Mouse (Mus musculus) kidney, postnatal 0 days (tissue): Measurements from ENCODE around the gene Galnt2. TPM values are rescaled to one million over a fixed set of nuclear protein-coding genes. Genes with fewer than 3 reads are reported as not detected.

Experiments used
- ATAC-seq: fragments of 200-750 bp; cut with Nextera tagmentation; replicated peaks from 2 replicates; pipeline ENCODE4 v1.8.0; 2017; ENCODE audit warnings: low read depth, moderate number of reproducible peaks, moderate TSS enrichment, moderate library complexity; ENCODE audit not compliant: low FRiP score
- DNase-seq: peaks from one replicate; pipeline ENCODE4 v3.0.0-alpha.2; 2016; ENCODE audit warnings: low spot score
- H3K27ac ChIP-seq: fragments of 300-500 bp; sonication (generic); 2 replicates; pipeline ENCODE4 v1.5.1; 2014; ENCODE audit warnings: mild to moderate bottlenecking
- H3K27me3 ChIP-seq: fragments of 300-500 bp; sonication (generic); 2 replicates; pipeline ENCODE4 v1.6.1; 2014; ENCODE audit warnings: low read length, mixed read lengths; ENCODE audit not compliant: insufficient read depth
- H3K36me3 ChIP-seq: fragments of 300-500 bp; sonication (generic); 2 replicates; pipeline ENCODE4 v1.6.1; 2014; ENCODE audit warnings: low read length, mixed read lengths; ENCODE audit not compliant: insufficient read depth
- H3K4me1 ChIP-seq: fragments of 300-500 bp; sonication (generic); replicated peaks from 2 replicates; pipeline ENCODE4 v1.6.1; 2014; ENCODE audit warnings: antibody characterized with exemption, low read length, mixed read lengths; ENCODE audit not compliant: insufficient read depth
- H3K4me2 ChIP-seq: fragments of 300-500 bp; sonication (generic); 2 replicates; pipeline ENCODE4 v1.6.1; 2014; ENCODE audit warnings: mild to moderate bottlenecking, low read length, moderate library complexity, mixed read lengths
- H3K4me3 ChIP-seq: fragments of 300-500 bp; sonication (generic); replicated peaks from 2 replicates; pipeline ENCODE4 v1.5.1; 2014; ENCODE audit warnings: low read depth, low read length
- H3K9ac ChIP-seq: fragments of 300-500 bp; sonication (generic); 2 replicates; pipeline ENCODE4 v1.6.1; 2014; ENCODE audit warnings: low read depth, low read length
- H3K9me3 ChIP-seq: fragments of 300-500 bp; sonication (generic); replicated peaks from 2 replicates; pipeline ENCODE4 v1.6.1; 2016; ENCODE audit warnings: low read length, inconsistent platforms, mixed read lengths
- CTCF ChIP-seq: IDR thresholded peaks from 2 replicates; pipeline ENCODE4 v1.5.1; 2016; ENCODE audit warnings: antibody characterized with exemption, low read depth, mild to moderate bottlenecking, moderate library complexity
- WGBS: fragments of 180-500 bp; shearing (Covaris S2); extraction: QIAGEN DNeasy Blood & Tissue Kit; methylation state at CpG from one replicate; pipeline ENCODE4 v1.1.7; 2014; 5-methylcytosine and 5-hydroxymethylcytosine counted together
- polyA plus RNA-seq: library from polyadenylated mRNA; unstranded; fragments of >200 nt; fragmentation: Nextera tagmentation; extraction: Ambion mirVana; gene quantifications from 2 replicates; pipeline ENCODE4 v1.2.1, GENCODE M21; 2015

The Galnt2 gene
- polyA plus RNA-seq, 1 experiment from 2014 or later = 60.3 TPM

DNA sequence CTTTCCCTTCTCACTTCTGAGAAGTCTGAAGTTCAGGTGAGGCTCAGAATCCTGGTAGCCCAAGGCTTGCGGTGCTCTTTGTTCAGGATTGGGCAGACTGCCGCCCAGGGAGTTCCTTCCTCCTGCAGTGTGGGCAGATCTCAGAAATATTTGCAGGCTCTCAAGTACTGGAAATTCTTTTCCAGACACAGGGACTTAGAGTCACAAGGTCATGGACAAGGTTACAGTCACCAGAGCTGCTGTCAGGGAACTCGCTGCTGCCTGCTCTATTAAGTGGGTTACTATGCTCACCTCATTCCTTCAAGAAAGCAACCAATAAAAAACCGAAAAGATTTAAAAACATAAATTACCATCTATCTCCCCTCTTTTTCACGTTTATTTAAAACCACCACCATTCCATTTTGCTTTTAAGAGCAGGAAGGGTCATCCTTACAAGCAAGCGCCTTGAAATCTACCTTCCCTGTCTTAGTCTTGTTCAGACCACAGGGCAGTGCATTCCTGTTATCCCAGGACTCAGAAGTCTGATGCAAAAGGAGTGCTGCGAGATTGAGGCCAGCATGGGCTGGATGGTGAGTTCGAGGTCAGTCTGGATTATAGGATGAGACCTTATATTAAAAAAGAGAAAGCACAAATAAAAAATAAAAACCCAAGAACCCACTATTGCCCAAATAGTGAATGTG is 555 bp upstream of the Galnt2 start:
- Histone ChIP-seq H3K27me3 (no peaks in the 10 kb centered on the region), H3K9ac (0 out of 2 replicates have a peak overlapping the region, but pooled peaks have one; percentile 84), H3K36me3 (no peaks in the 10 kb centered on the region), H3K4me1 (no peaks in the 10 kb centered on the region; the same call in 1 of the 2 replicates), H3K9me3 (no peaks in the 10 kb centered on the region), H3K4me2 (peak overlapping the region; percentile 98), H3K27ac (0 out of 2 replicates have a peak overlapping the region, but pooled peaks have one; percentile 21), H3K4me3 (peak overlapping the region; percentile 89)
- ATAC-seq (peak; percentile 44), DNase-seq (no peak)
- no peak for TF ChIP-seq CTCF
- WGBS = 46% methylated on average over 8 of the region's 8 CpGs

DNA sequence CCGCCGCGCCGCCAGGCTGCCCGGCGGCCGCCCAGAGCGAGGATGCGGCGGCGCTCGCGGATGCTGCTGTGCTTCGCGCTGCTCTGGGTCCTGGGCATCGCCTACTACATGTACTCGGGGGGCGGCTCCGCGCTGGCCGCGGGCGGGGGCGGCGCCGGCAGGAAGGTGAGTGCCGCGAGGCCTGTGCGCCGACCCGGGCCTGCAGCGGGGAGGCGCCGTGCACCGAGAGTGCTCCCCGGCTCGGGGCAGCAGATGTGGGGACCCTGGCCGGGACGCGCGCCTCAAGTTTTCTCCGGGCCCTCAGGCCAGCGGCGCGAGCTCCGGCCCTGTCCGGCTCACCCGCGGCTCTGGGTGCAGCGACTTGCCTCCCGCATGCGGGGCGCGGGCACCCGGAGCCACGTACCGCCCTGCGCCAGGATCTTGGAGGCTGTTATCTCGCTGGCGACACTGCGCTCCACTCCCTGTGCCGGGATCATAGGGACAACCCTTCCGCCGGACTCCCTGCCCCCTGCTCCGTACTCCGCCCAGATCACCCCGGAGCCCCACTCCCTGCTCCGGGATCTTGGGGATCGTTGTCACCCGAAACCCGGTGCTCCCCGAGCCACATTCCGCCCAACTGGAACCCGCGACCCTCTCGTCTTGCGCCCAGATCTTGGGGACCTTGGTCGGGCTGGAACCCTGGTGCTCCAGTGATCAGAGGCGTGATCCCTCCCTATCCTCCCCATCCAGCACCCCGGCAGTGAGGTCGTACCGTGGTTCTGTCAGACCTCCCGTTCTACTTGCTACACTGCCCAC is 491 bp downstream of the Galnt2 start:
- Histone ChIP-seq H3K36me3 (no peaks in the 10 kb centered on the region), H3K9ac (peak overlapping the region; percentile 84), H3K9me3 (no peaks in the 10 kb centered on the region), H3K4me2 (peak overlapping the region; percentile 98), H3K27me3 (no peaks in the 10 kb centered on the region), H3K27ac (peak overlapping the region; percentile 80), H3K4me1 (no peaks in the 10 kb centered on the region; the same call in 1 of the 2 replicates), H3K4me3 (peak overlapping the region; percentile 89)
- ATAC-seq (peak; percentile 85), DNase-seq (no peak)
- TF ChIP-seq CTCF = no peak
- WGBS = under 1% methylated on average over 74 of the region's 83 CpGs

DNA sequence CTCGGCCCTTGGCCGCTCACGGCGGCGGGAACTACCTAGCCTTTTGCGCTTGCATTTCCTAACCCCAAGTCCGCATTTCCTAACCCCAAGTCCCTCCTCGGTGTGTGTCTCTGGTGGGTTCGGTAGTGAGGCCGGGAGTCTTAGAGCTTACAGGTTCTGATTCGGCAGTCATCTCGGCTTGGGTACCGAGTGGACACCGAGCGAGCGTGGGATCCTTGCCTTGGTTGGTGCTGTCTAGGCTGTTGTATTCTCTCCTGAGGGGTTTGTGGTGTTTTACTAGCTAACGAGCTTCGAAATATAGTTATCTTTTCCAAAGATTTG is 1.0 kb downstream of the Galnt2 start:
- Histone ChIP-seq H3K36me3 (no peaks in the 10 kb centered on the region), H3K9me3 (no peaks in the 10 kb centered on the region), H3K9ac (peak overlapping the region; percentile 84), H3K27ac (no peak overlapping the region), H3K27me3 (no peaks in the 10 kb centered on the region), H3K4me2 (peak overlapping the region; percentile 98), H3K4me3 (peak overlapping the region; percentile 89), H3K4me1 (no peaks in the 10 kb centered on the region; the same call in 1 of the 2 replicates)
- ATAC-seq (no peak), DNase-seq (no peak)
- WGBS = 3% methylated on average over 18 of the region's 18 CpGs
- no peak for TF ChIP-seq CTCF

DNA sequence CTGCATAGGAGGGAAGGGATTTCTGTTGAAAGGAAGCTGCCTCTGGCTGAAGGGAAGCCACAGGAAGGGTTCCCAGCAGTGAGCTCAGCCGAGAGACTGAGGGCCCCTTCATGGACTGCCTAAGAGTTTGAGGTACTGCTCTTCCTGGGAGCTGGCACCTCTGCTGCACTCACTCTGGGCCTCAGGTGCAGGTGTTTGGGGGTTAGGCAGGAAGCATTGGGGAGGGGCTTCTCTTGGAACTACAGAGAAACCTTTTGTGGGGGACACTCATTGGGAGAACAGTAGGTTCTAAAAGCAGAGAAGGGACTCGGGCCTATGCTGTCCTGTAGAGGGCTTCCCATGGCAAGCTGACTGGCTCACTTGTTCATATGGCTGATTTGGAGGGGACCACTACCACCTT is 3.3 kb downstream of the Galnt2 start:
- 72% methylated on average over 2 of the region's 2 CpGs for WGBS
- no peaks in the 10 kb centered on the region; the same call in 1 of the 2 replicates for H3K4me1 ChIP-seq

DNA sequence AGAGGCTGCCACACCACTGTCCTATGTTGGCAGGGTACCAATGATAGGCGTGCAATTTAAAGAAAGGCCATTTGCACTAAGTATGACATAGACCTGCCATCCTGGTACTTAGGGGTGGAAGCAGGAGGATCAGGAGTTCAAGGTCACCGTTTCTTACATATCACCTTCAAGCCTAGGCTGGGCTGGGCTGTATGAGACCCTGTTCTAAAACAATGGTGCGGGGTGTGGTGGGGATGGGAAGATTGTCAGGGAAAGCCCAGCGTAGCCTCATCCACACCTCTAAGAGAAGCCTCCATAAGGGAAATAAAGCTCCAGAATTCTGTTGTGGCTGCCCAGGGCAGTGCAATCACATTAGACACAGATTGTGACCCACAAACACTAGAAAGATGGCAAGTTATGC is 4.3 kb downstream of the Galnt2 start:
- no peak overlapping the region for H3K4me3 ChIP-seq
- no peak for TF ChIP-seq CTCF
- no peak for ATAC-seq
- no peak overlapping the region for H3K9ac ChIP-seq
- H3K9me3 ChIP-seq = no peaks in the 10 kb centered on the region
- H3K27me3 ChIP-seq = no peaks in the 10 kb centered on the region
- no peak for DNase-seq
- 86% methylated on average over 4 of the region's 4 CpGs for WGBS
- no peaks in the 10 kb centered on the region for H3K36me3 ChIP-seq
- no peaks in the 10 kb centered on the region; the same call in 1 of the 2 replicates for H3K4me1 ChIP-seq
- no peak overlapping the region for H3K4me2 ChIP-seq
- no peak overlapping the region for H3K27ac ChIP-seq

More for the DNA sequence above, 3.3 kb downstream of the Galnt2 start:
- TF ChIP-seq CTCF = no peak
- no peak overlapping the region for H3K9ac ChIP-seq
- H3K4me2 ChIP-seq = no peak overlapping the region
- no peak overlapping the region for H3K27ac ChIP-seq
- no peaks in the 10 kb centered on the region for H3K9me3 ChIP-seq
- H3K36me3 ChIP-seq = no peaks in the 10 kb centered on the region
- ATAC-seq (no peak), DNase-seq (no peak)
- no peak overlapping the region for H3K4me3 ChIP-seq
- no peaks in the 10 kb centered on the region for H3K27me3 ChIP-seq

DNA sequence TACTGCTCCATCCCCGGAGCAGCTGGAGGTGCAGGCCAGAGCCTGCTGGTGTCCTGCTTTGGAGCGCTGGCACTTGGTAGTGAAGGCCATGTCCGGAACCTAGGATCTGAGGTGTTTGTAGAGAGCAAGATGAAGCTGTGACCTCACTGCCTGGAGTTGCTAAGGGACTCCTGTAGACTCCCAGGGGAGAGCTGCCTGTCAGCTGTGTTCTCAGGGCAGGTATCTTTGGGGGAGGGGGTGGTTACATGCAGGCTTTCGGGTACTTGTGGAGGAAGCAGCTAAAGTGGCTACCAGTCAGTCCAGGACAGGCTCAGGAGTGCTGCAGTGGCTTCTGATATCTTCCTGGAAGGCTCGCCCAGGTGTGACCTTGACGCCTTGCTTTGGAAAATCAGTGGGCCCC is 8.2 kb downstream of the Galnt2 start:
- Histone ChIP-seq H3K4me3 (no peak overlapping the region), H3K27me3 (no peaks in the 10 kb centered on the region), H3K4me1 (no peaks in the 10 kb centered on the region), H3K27ac (no peak overlapping the region), H3K9me3 (no peaks in the 10 kb centered on the region; the same call in 1 of the 2 replicates), H3K4me2 (no peak overlapping the region), H3K36me3 (no peaks in the 10 kb centered on the region), H3K9ac (no peak overlapping the region)
- 66% methylated on average over 6 of the region's 6 CpGs for WGBS
- ATAC-seq (no peak), DNase-seq (no peak)
- no peak for TF ChIP-seq CTCF
